Mouse (Mus musculus): ENCODE data around the gene Sacm1l. TPM values are rescaled to one million over a fixed set of nuclear protein-coding genes. Genes with fewer than 3 reads are reported as not detected.

The Sacm1l gene
- polyA plus RNA-seq, 1 experiment from 2014 or later = 52.7 TPM

Other genes starting within 250 kb of the Sacm1l start
- gene Lars2, start 162.8 kb upstream of the Sacm1l start, polyA plus RNA-seq (2015; fragmentation: Nextera tagmentation; extraction: Ambion mirVana) = 1,028 and 1,139 TPM in 2 replicates
- gene Limd1, start 51.1 kb upstream of the Sacm1l start, polyA plus RNA-seq (2015; fragmentation: Nextera tagmentation; extraction: Ambion mirVana) = 50.3 and 54.9 TPM in 2 replicates
- gene Slc6a20b, start 102.8 kb downstream of the Sacm1l start, polyA plus RNA-seq (2015; fragmentation: Nextera tagmentation; extraction: Ambion mirVana) = 0.13 and 0.28 TPM in 2 replicates
- 0.10 and 0.13 TPM in 2 replicates for gene Ccr9, start 148.7 kb downstream of the Sacm1l start, polyA plus RNA-seq (2015; fragmentation: Nextera tagmentation; extraction: Ambion mirVana)
- not detected in 2 replicates for gene Slc6a20a, start 149.1 kb downstream of the Sacm1l start, polyA plus RNA-seq (2015; fragmentation: Nextera tagmentation; extraction: Ambion mirVana)
- gene Lztfl1, start 187.9 kb downstream of the Sacm1l start, polyA plus RNA-seq (2015; fragmentation: Nextera tagmentation; extraction: Ambion mirVana) = 62.4 and 68.7 TPM in 2 replicates

Data from limb, embryonic 13.5 days (tissue).